Mouse (Mus musculus): Measurements from ENCODE around the gene Zfp354a.
"Not testable (repeated sequence)": the region's sequence is repeated elsewhere in the genome, so short reads cannot be mapped to it uniquely, and the experiment has no call there.

Zfp354a gene

DNA sequence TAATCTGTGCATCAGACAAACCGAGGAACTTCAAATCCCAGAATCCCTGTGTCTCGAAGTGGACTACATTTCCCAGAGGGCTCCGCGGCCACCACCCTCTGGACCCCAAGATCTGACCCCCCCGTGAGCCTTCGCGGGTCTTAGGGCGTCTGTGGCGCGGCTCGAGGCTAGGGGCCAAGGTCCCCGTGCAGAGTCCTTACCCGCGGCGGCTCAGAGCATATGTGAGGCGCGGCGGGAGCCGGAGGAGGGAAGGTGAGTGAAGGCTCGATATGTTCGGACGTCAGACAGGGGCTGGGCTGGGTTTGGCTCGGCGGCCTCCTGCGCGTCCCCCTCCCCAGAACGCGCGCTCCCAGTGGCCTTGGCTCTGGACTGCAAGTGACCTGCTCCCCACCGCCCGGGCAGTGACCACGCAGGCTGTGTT lies at the start of gene Zfp354a:
Gene Zfp354a, plus strand, starts transcription at position 107 of the 421 bp plus-strand sequence.
- no peak for DNase-seq

- DNase-seq: no peak
Measured at GRCm38 (mm10) chr11:51011821-51012220, 47.2 kb upstream of the Zfp354a start.

GRCm38 (mm10) chr11:51013936-51014335 lies 45.1 kb upstream of the Zfp354a start, which contains the start of gene Olfr54:
Gene Olfr54 (plus strand): TSS chr11:51014236.
- DNase-seq: no peak

- DNase-seq: no peak
Measured at GRCm38 (mm10) chr11:51016341-51016740, 42.7 kb upstream of the Zfp354a start.

DNA sequence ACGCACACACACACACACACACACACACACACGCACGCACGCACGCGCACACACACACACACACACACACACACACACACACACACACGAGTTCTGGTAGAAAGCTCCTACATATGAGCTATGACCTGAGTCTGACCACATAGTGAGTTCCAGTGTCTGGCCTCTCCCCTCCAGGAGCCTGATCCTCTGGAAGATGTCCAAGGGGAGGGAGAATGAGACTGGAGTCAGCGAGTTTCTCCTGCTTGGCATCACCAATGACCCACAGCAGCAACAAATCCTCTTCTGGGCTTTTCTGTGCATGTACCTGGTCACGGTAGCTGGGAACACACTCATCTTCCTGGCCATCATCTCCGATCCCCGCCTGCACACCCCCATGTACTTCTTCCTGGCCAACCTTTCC lies 32.2 kb upstream of the Zfp354a start:
- not testable (repeated sequence) for DNase-seq

DNA sequence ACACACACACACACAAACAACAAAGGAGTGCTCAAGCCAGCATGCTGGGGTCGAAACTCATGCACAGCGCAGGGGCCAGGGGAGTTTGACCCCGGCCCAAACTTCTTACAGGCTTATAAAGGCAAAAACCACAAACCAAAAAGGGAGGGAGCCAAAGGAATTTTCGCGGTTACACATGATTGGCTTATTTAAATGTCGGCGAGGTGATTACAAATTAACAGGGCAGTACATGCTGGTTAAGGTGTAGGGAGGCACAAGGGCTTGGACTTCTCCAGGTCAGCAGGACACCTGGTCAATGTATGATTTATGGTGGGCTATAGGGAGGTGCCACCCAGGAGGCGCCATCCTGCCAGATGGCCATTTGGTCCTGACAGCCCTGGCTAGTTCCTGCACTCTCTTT lies 29.7 kb upstream of the Zfp354a start:
- not testable (repeated sequence) for DNase-seq

DNA sequence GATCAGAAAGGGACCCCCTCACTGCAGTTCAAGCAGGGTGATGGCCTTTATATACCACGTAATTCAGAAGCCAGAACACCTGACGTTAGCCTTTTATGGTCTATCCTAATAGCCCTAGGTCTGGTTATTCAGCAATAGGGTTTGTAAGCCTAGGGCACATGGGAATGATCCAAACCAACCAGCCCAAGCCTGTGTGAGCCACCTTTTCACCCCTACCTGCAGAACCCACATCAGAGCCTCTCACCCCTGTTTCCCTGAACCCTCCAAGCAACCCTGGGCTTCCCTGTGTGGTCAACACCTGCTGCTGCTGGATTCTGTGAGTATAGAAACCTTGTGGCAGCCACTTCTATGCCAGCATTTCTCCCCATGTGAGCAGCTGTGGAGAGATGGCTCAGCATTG lies 28.8 kb upstream of the Zfp354a start:
- DNase-seq: no peak

GRCm38 (mm10) chr11:51032851-51033250 lies 26.2 kb upstream of the Zfp354a start:
- no peak for DNase-seq

DNA sequence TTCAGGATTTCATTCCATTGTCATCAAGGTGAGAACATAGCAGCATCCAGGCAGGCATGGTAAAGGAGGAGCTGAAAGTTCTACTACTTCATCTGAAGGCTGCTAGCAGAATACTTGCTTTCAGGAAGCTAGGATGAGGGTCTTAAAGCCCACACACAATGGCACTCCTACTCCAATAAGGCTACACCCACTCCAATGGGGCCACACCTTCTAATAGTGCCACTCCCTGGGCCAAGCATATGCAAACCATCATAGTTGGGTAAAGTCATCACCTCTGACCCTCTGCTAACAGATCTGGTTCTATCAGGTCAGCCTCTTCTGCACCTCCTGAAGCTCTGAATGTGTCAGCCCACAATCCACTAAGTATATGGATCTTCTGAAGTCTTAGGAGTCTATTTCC lies 24.9 kb upstream of the Zfp354a start:
- not testable (repeated sequence) for DNase-seq

DNA sequence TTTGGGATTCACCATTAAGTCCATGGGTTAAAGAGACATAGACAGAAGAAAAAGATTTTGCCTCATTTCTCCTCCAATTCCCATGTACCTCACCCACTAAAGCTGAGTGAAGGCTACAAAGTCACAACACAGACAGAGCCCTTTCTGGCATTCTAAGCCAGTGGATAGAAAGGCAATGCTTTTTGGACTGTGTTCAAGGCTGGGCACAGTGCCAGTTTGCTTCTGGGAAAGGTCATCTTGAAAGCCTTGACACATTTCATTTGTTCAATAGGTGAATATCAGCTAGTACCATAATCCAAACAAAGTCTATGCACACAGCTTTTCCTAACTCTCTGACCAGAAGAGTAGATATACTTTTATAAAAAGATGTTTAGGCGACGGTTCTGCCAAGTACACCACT lies 23.1 kb upstream of the Zfp354a start:
- no peak for DNase-seq

- not testable (repeated sequence) for DNase-seq
Measured at GRCm38 (mm10) chr11:51044776-51045175, 14.3 kb upstream of the Zfp354a start.

DNA sequence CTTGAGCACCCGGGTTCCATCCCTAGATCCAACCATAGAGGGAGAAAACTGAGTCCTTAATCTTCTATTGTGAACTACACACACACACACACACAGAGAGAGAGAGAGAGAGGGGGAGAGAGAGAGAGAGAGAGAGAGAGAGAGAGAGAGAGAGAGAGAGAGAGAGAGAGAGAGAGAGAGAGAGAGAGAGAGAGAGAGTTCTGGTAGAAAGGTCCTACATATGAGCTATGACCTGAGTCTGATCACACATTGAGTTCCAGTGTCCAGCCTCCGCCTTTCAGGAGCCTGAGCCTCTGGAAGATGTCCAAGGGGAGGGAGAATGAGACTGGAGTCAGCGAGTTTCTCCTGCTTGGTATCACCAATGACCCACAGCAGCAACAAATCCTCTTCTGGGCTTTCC lies 11.2 kb upstream of the Zfp354a start, which contains the start of gene Olfr1375:
Gene Olfr1375, plus strand, starts transcription at position 301 of the 400 bp plus-strand sequence.
- not testable (repeated sequence) for DNase-seq

DNA sequence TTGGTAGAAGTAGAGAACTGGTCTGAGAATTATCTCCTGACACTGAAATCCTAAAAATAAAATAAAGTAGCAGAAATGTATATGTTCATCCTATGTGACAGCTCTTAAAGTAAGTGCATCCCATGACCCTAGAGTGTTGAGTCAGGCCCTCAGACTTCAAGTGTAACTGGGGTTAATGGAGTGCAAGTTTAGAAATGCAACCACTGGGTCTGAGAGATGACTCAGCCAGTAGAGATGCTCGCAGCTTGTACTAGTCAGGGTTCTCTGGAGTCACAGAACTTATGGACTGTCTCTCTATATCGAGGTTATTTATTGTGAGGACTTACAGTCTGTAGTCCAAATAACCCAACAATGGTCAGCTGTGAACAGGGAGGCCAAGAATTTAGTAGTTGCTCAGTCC lies 7.4 kb upstream of the Zfp354a start:
- DNase-seq: no peak

GRCm38 (mm10) chr11:51053230-51053629 lies 5.8 kb upstream of the Zfp354a start:
- no peak for DNase-seq

GRCm38 (mm10) chr11:51059640-51060039 lies 583 bp downstream of the Zfp354a start:
- no peak for DNase-seq

GRCm38 (mm10) chr11:51060981-51061380 lies 1.9 kb downstream of the Zfp354a start:
- DNase-seq: no peak

- no peak for DNase-seq
Measured at GRCm38 (mm10) chr11:51063276-51063675, 4.2 kb downstream of the Zfp354a start.

DNA sequence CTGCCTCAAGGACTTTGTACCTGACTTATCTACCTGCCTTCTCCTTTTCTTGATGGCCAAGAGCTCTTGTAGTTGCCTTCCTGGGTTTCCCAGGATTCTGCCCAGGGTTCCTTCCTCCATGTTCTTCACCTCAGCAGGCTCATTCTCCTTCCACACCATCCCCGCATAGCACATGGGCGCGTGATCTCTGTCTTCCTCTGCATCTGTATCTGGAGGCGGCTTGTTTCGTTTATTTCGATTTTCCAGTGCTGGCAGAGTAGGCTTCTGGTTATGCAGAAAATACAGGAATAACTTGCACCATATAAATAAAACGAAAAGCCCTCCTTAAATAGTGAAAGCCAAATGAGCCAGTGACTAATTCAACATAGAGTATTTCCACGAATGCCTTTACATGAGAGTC lies 4.8 kb downstream of the Zfp354a start:
- no peak for DNase-seq

DNA sequence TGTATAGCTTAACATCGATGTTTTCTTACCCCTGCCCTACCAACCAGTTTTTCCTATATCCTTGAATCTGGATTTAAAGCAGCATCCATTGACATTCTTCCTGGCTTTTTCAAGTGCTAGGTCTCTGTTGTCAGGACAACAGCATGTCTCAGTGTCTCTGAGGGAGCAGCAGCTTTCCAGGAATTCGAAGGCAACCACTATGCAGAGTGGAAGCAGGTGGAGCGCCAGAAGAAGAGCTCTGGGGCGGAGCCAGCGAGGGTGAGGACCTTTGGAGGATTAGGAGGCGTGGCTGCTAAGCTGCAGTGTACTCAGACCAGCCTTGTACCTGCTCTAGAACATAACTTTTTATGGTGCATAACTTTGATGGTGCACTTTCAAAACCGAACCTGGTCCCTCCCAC lies 25.5 kb downstream of the Zfp354a start:
- no peak for DNase-seq

GRCm38 (mm10) chr11:51085269-51085668 lies 26.2 kb downstream of the Zfp354a start:
- no peak for DNase-seq

- DNase-seq: no peak
Measured at GRCm38 (mm10) chr11:51107261-51107660, 48.2 kb downstream of the Zfp354a start.

DNA sequence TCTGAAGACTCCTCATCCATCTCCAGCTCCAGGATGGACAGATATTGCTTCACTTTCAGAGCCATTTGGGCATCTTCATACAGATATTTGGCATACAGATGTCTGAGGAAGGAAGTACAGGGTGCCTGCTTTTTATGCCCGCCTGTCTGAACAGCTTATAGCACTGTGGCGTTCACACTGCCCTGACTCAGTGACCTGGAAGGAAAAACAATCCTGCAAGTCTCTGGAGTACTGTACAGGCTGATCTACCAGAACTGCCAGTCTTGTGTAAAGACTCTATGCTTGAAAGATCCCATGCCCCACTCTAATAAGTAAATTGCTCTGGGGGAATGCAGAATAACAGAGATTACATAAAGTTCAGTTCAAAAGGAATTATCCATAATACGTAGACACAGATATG lies 51.6 kb downstream of the Zfp354a start:
- DNase-seq: no peak

All from thymus, postnatal 36 days (tissue).